Mouse (Mus musculus) CH12.LX (cell line): ENCODE data around the gene Baz1b. TPM values are rescaled to one million over a fixed set of nuclear protein-coding genes. Genes with fewer than 3 reads are reported as not detected.
A peak's percentile ranks its signal among the peaks of the same experiment; 100 is the strongest.

Experiments
- DNase-seq: peaks from one replicate; pipeline ENCODE4 v3.0.0-alpha.2; 2013; ENCODE audit errors: extremely low read depth
- H3K27ac ChIP-seq: 2 replicates; pipeline ENCODE4 v1.5.1; 2012; ENCODE audit warnings: low read depth, mild to moderate bottlenecking, control low read depth, moderate library complexity; ENCODE audit not compliant: insufficient read depth
- H3K27me3 ChIP-seq: replicated peaks from 2 replicates; pipeline ENCODE3; 2012; ENCODE audit warnings: inconsistent platforms
- H3K36me3 ChIP-seq, 2 experiments: replicated peaks in 1 of 2; 2 replicates each; pipeline versions ENCODE3 to v1.6.1; 2012; ENCODE audit warnings: inconsistent platforms in 1 of 2, low read length in 1 of 2, mild to moderate bottlenecking in 1 of 2, mixed read lengths in 1 of 2, moderate library complexity in 1 of 2; ENCODE audit not compliant: control insufficient read depth in 1 of 2, insufficient read depth in 1 of 2
- H3K4me1 ChIP-seq, 2 experiments: 2 replicates each; pipeline ENCODE4 v1.6.1; 2012; ENCODE audit warnings: inconsistent platforms in 1 of 2, moderate library complexity in 1 of 2; ENCODE audit not compliant: insufficient read depth in 2 of 2, control insufficient read depth in 1 of 2
- H3K4me2 ChIP-seq: 2 replicates; pipeline ENCODE4 v1.6.1; 2012; ENCODE audit warnings: low read depth, mild to moderate bottlenecking, control low read depth; ENCODE audit not compliant: poor library complexity, insufficient read depth, severe bottlenecking
- H3K4me3 ChIP-seq, 3 experiments: fragments of 150-350 bp in 1 of 3; sonication (generic) in 1 of 3; replicated peaks in 1 of 3; 2 replicates each; pipeline versions ENCODE3 to v1.5.1; 2011 to 2012; ENCODE audit warnings: low read depth in 2 of 3, low read length in 2 of 3, mild to moderate bottlenecking in 2 of 3, moderate library complexity in 2 of 3, control low read depth in 1 of 3, improper control_type of control experiment in 1 of 3, inconsistent platforms in 1 of 3, mixed read lengths in 1 of 3; ENCODE audit not compliant: poor library complexity in 1 of 3
- H3K79me2 ChIP-seq: replicated peaks from 2 replicates; pipeline ENCODE4 v1.6.1; 2012; ENCODE audit warnings: mild to moderate bottlenecking, moderate library complexity; ENCODE audit not compliant: control insufficient read depth, poor library complexity, insufficient read depth, severe bottlenecking; ENCODE audit errors: extremely low read depth
- H3K9ac ChIP-seq: 2 replicates; pipeline ENCODE4 v1.6.1; 2012; ENCODE audit warnings: low read depth, mild to moderate bottlenecking, control low read depth, moderate library complexity; ENCODE audit not compliant: insufficient read depth
- H3K9me3 ChIP-seq: replicated peaks from 2 replicates; pipeline ENCODE3; 2012; ENCODE audit warnings: low read length, inconsistent platforms, mixed read lengths
- BHLHE40 ChIP-seq: IDR thresholded peaks from 2 replicates; pipeline ENCODE4 v1.6.1; 2011; ENCODE audit warnings: mild to moderate bottlenecking, low read depth, low read length, improper control_type of control experiment
- CHD2 ChIP-seq: IDR thresholded peaks from 2 replicates; pipeline ENCODE4 v1.6.1; 2011; ENCODE audit warnings: low read length, improper control_type of control experiment
- CTCF ChIP-seq, 2 experiments: IDR thresholded peaks in 1 of 2; conservative IDR thresholded peaks in 1 of 2; 2 replicates each; pipeline ENCODE4 v1.5.1; 2011 to 2012; ENCODE audit warnings: low read depth in 2 of 2, low read length in 2 of 2, improper control_type of control experiment in 1 of 2, inconsistent platforms in 1 of 2, mild to moderate bottlenecking in 1 of 2, moderate library complexity in 1 of 2
- E2F4 ChIP-seq: IDR thresholded peaks from 2 replicates; pipeline ENCODE4 v1.6.1; 2011; ENCODE audit warnings: low read depth, low read length, improper control_type of control experiment; ENCODE audit not compliant: insufficient replicate concordance
- EP300 ChIP-seq: IDR thresholded peaks from 2 replicates; pipeline ENCODE4 v1.6.1; 2011; ENCODE audit warnings: low read length, improper control_type of control experiment
- ETS1 ChIP-seq: conservative IDR thresholded peaks from 2 replicates; pipeline ENCODE4 v1.6.1; 2012; ENCODE audit warnings: low read depth, mild to moderate bottlenecking, inconsistent platforms, low read length, improper control_type of control experiment, moderate library complexity
- GABPA ChIP-seq: IDR thresholded peaks from 2 replicates; pipeline ENCODE4 v1.6.1; 2012; ENCODE audit warnings: low read depth, low read length, improper control_type of control experiment, inconsistent platforms; ENCODE audit not compliant: insufficient replicate concordance
- HCFC1 ChIP-seq: IDR thresholded peaks from 2 replicates; pipeline ENCODE4 v1.6.1; 2012; ENCODE audit warnings: low read depth, mild to moderate bottlenecking, inconsistent platforms, low read length, improper control_type of control experiment
- MAZ ChIP-seq: IDR thresholded peaks from 2 replicates; pipeline ENCODE4 v1.6.1; 2012; ENCODE audit warnings: low read depth, mild to moderate bottlenecking, inconsistent platforms, low read length, improper control_type of control experiment, moderate library complexity
- NELFE ChIP-seq: IDR thresholded peaks from 2 replicates; pipeline ENCODE4 v1.6.1; 2011; ENCODE audit warnings: low read depth, low read length, improper control_type of control experiment
- NRF1 ChIP-seq: IDR thresholded peaks from 2 replicates; pipeline ENCODE4 v1.6.1; 2014; ENCODE audit warnings: low read depth, mild to moderate bottlenecking, inconsistent platforms, low read length, improper control_type of control experiment, moderate library complexity
- POLR2A ChIP-seq: IDR thresholded peaks from 2 replicates; pipeline ENCODE4 v1.6.1; 2011; ENCODE audit warnings: low read depth, mild to moderate bottlenecking, improper control_type of control experiment, low read length
- RAD21 ChIP-seq: IDR thresholded peaks from 2 replicates; pipeline ENCODE4 v1.6.1; 2011; ENCODE audit warnings: low read depth, mild to moderate bottlenecking, low read length, improper control_type of control experiment, moderate library complexity
- SIN3A ChIP-seq: IDR thresholded peaks from 2 replicates; pipeline ENCODE4 v1.6.1; 2012; ENCODE audit warnings: low read length, improper control_type of control experiment, inconsistent platforms
- SMC3 ChIP-seq: IDR thresholded peaks from 2 replicates; pipeline ENCODE4 v1.6.1; 2011; ENCODE audit warnings: low read depth, low read length, improper control_type of control experiment
- USF2 ChIP-seq: conservative IDR thresholded peaks from 2 replicates; pipeline ENCODE4 v1.6.1; 2011; ENCODE audit warnings: low read depth, low read length, improper control_type of control experiment
- ZKSCAN1 ChIP-seq: IDR thresholded peaks from 2 replicates; pipeline ENCODE4 v1.6.1; 2012; ENCODE audit warnings: low read depth, inconsistent platforms, low read length, improper control_type of control experiment, borderline replicate concordance
- ZNF384 ChIP-seq: IDR thresholded peaks from 2 replicates; pipeline ENCODE4 v1.6.1; 2012; ENCODE audit warnings: low read depth, low read length, improper control_type of control experiment, inconsistent platforms
- dilution Hi-C: fragments of 300-500 bp; cut with MboI; formaldehyde crosslinking; loops from 2 replicates; pipeline ENCODE4 v1.14.3; 2020; ENCODE audit warnings: low sequenced_read_pairs; ENCODE audit not compliant: extremely low pct_unique_long_range_greater_than_20kb, extremely low pct_ligation_motif_present
- in situ Hi-C: fragments of 300-500 bp; cut with MboI; formaldehyde crosslinking; loops from 3 replicates; pipeline ENCODE4 v1.14.3; 2019; ENCODE audit warnings: low sequenced_read_pairs, low pct_ligation_motif_present, low pct_unique_long_range_greater_than_20kb, mixed read lengths
- polyA plus RNA-seq: library from polyadenylated mRNA; unstranded; fragments of >175 nt; gene quantifications from 2 replicates; pipeline ENCODE4 v1.2.1, GENCODE M21; 2012; ENCODE audit warnings: low read depth; ENCODE audit not compliant: insufficient read length
- total RNA-seq, 2 experiments: library from RNA; depleted of rRNA; stranded (reverse); fragments of 300-350 nt in 1 of 2; fragments of >200 nt in 1 of 2; gene quantifications; 2 replicates each; pipeline ENCODE4 v1.2.3; 2012 to 2014

Gene Baz1b
- total and polyA plus RNA-seq, 3 experiments = 53.3 to 85.4 (median 60.0) TPM

DNA sequence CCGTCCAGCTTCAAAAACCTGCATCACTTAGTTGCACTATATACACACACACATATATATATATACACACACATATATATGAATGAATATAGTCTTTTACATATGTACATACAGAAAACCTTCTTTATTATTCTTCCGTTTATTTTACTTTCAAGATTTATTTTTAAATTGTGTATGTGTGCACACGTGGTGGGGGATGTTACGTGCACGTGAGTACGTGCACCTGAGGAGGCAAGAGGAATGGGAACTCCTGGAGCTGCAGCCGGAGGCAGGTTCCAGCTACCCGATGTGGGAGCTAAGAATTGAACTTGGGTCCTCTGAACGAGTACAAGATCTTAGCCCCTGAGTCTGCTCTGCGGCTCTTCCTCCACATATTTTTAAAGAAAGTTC is 838 bp upstream of the Baz1b start:
- no peak for DNase-seq
- Histone ChIP-seq H3K9ac (peak overlapping the region; percentile 89), H3K4me1 (peaks cover 0 to 41% of the 10 kb centered on the region in 2 experiments; a peak in 2 of 4 replicates), H3K4me3 (peak overlapping the region; percentile 45 to 97 (median 56)), H3K9me3 (peaks cover 6% of the 10 kb centered on the region), H3K4me2 (peak overlapping the region; percentile 91), H3K36me3 (peaks cover 10 to 24% of the 10 kb centered on the region in 2 experiments), H3K27ac (peak overlapping the region; percentile 82), H3K79me2 (peaks cover 40% of the 10 kb centered on the region), H3K27me3 (no peaks in the 10 kb centered on the region)
- dilution Hi-C loops (no loop called here), in situ Hi-C loops (no loop called here)
- TF ChIP-seq SMC3 (no peak), BHLHE40 (peak; percentile 95), USF2 (0 out of 2 replicates have a peak, but pooled peaks have one; percentile 6)

- in situ Hi-C loops = no loop called here
- Histone ChIP-seq H3K79me2 (peaks cover 54% of the 10 kb centered on the region), H3K9ac (peak overlapping the region; percentile 82), H3K4me1 (peaks cover 0 to 49% of the 10 kb centered on the region in 2 experiments; a peak in 2 of 4 replicates), H3K4me3 (peak overlapping the region; percentile 92 to 97 (median 93)), H3K27ac (peak overlapping the region; percentile 79), H3K27me3 (no peaks in the 10 kb centered on the region), H3K36me3 (peaks cover 0 to 20% of the 10 kb centered on the region in 2 experiments), H3K4me2 (peak overlapping the region; percentile 91; the same call in 1 of the 2 replicates), H3K9me3 (peaks cover 6% of the 10 kb centered on the region)
- dilution Hi-C loops = no loop called here
- TF ChIP-seq POLR2A (0 out of 2 replicates have a peak, but pooled peaks have one; percentile 44), ZNF384 (no peak), E2F4 (no peak), GABPA (no peak), ZKSCAN1 (no peak), SIN3A (peak; percentile 17; the same call in 1 of the 2 replicates), EP300 (no peak), CHD2 (no peak), BHLHE40 (no peak), RAD21 (no peak), NELFE (0 out of 2 replicates have a peak, but pooled peaks have one; percentile 6), HCFC1 (no peak), ETS1 (no peak), NRF1 (peak; percentile 73), MAZ (no peak), CTCF (conservative IDR thresholded peaks at IDR 0.05 in 1 of 2, IDR thresholded peaks at IDR 0.05 in 1 of 2; ENCODE audit: low read depth in 2 of 2, low read length in 2 of 2) (no peak)
- no peak for DNase-seq
Measured at GRCm38 (mm10) chr5:135187349-135188213, 517 bp downstream of the Baz1b start.
